Mouse (Mus musculus) intestine, embryonic 14.5 days (tissue): ENCODE results near the gene Ucp2. TPM values are rescaled to one million over a fixed set of nuclear protein-coding genes. Genes with fewer than 3 reads are reported as not detected.
A peak's percentile ranks its signal among the peaks of the same experiment; 100 is the strongest.

Experiments
- ATAC-seq: fragments of 200-750 bp; cut with Nextera tagmentation; replicated peaks from 2 replicates; pipeline ENCODE4 v1.8.0; 2017; ENCODE audit warnings: low read depth, moderate number of reproducible peaks, moderate TSS enrichment, moderate library complexity; ENCODE audit not compliant: low FRiP score, low TSS enrichment
- DNase-seq: peaks from one replicate; pipeline ENCODE4 v3.0.0-alpha.2; 2018; ENCODE audit warnings: low spot score
- H3K27ac ChIP-seq: fragments of 300-500 bp; sonication (generic); 2 replicates; pipeline ENCODE4 v1.5.1; 2014; ENCODE audit warnings: low read depth, mild to moderate bottlenecking, control low read depth
- H3K27me3 ChIP-seq: fragments of 300-500 bp; sonication (generic); replicated peaks from 2 replicates; pipeline ENCODE4 v1.6.1; 2014; ENCODE audit warnings: low read length, control low read depth; ENCODE audit not compliant: control insufficient read depth, insufficient read depth
- H3K36me3 ChIP-seq: fragments of 300-500 bp; sonication (generic); 2 replicates; pipeline ENCODE4 v1.6.1; 2014; ENCODE audit warnings: low read length, control low read depth; ENCODE audit not compliant: control insufficient read depth, insufficient read depth
- H3K4me1 ChIP-seq: fragments of 300-500 bp; sonication (generic); replicated peaks from 2 replicates; pipeline ENCODE4 v1.6.1; 2014; ENCODE audit warnings: low read length, control low read depth, mixed read lengths; ENCODE audit not compliant: control insufficient read depth, insufficient read depth
- H3K4me2 ChIP-seq: fragments of 300-500 bp; sonication (generic); 2 replicates; pipeline ENCODE4 v1.6.1; 2014; ENCODE audit warnings: low read length
- H3K4me3 ChIP-seq: fragments of 300-500 bp; sonication (generic); 2 replicates; pipeline ENCODE4 v1.5.1; 2014; ENCODE audit warnings: low read depth, low read length, control low read depth, mixed read lengths
- H3K9ac ChIP-seq: fragments of 300-500 bp; sonication (generic); 2 replicates; pipeline ENCODE4 v1.6.1; 2014; ENCODE audit warnings: mild to moderate bottlenecking, low read length
- H3K9me3 ChIP-seq: fragments of 300-500 bp; sonication (generic); 2 replicates; pipeline ENCODE4 v1.6.1; 2016; ENCODE audit warnings: low read length, control low read depth; ENCODE audit not compliant: control insufficient read depth
- WGBS: fragments of 180-500 bp; shearing (Covaris S2); extraction: QIAGEN DNeasy Blood & Tissue Kit; methylation state at CpG from one replicate; pipeline ENCODE4 v1.1.7; 2014; 5-methylcytosine and 5-hydroxymethylcytosine counted together
- polyA plus RNA-seq: library from polyadenylated mRNA; unstranded; fragments of >200 nt; fragmentation: Nextera tagmentation; extraction: Ambion mirVana; gene quantifications from 2 replicates; pipeline ENCODE4 v1.2.1, GENCODE M21; 2014

Gene Ucp2
- polyA plus RNA-seq, 1 experiment from 2014 or later, result 179 TPM

DNA sequence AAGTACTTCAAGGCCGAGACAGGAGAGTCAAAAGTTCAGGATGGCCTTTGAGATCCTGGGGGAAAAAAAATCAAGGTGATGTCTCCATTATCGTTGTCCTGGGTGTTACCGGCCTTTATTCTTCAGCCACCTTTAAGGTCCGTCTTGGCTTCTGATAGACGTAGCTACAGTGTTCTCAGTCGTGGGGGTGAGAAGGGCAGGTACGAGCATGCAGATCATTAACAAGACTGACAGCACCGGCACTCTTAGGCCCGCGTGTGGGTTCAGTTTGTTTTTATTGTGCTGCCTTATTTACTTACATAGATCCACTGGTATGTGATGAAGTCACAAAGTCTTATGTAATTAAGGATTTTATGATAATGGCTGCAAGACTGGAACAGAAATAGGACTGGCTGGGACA is 29.4 kb upstream of the Ucp2 start:
- H3K27me3 ChIP-seq, result no peaks in the 10 kb centered on the region
- WGBS, result 67% methylated on average over 10 of the region's 10 CpGs
- peaks cover 7% of the 10 kb centered on the region; the same call in 1 of the 2 replicates for H3K4me1 ChIP-seq
- H3K4me2 ChIP-seq, result no peak overlapping the region
- DNase-seq (no peak), ATAC-seq (no peak)
- no peak overlapping the region for H3K4me3 ChIP-seq
- no peaks in the 10 kb centered on the region for H3K9me3 ChIP-seq
- no peak overlapping the region for H3K9ac ChIP-seq
- H3K36me3 ChIP-seq, result peaks cover 35% of the 10 kb centered on the region
- H3K27ac ChIP-seq, result no peak overlapping the region

DNA sequence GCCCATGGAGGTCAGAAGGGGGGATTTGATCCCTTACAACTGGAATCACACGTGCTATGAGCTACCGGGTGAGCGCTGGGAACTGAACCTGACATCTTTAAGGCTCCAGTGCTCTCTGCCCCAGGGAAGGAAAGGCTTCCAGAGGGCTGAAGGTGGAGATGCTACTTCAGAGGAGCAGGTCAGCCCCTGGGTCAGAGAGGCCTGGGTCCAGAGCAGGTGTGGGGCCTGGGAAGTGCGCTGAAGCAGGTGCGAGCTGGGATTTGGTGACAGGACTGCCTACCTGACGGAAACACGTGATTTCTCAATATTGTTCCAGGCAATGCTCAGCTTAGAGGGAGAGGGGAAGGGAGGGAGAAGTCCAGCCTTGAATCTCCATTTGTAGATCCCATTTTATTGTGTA is 28.9 kb upstream of the Ucp2 start:
- H3K4me3 ChIP-seq, result no peak overlapping the region
- no peak overlapping the region for H3K9ac ChIP-seq
- no peak overlapping the region for H3K27ac ChIP-seq
- no peak overlapping the region for H3K4me2 ChIP-seq
- no peak for ATAC-seq
- DNase-seq, result no peak
- peaks cover 7% of the 10 kb centered on the region; the same call in 1 of the 2 replicates for H3K4me1 ChIP-seq
- 95% methylated on average over 7 of the region's 7 CpGs for WGBS
- no peaks in the 10 kb centered on the region for H3K27me3 ChIP-seq
- peaks cover 36% of the 10 kb centered on the region for H3K36me3 ChIP-seq
- no peaks in the 10 kb centered on the region for H3K9me3 ChIP-seq

DNA sequence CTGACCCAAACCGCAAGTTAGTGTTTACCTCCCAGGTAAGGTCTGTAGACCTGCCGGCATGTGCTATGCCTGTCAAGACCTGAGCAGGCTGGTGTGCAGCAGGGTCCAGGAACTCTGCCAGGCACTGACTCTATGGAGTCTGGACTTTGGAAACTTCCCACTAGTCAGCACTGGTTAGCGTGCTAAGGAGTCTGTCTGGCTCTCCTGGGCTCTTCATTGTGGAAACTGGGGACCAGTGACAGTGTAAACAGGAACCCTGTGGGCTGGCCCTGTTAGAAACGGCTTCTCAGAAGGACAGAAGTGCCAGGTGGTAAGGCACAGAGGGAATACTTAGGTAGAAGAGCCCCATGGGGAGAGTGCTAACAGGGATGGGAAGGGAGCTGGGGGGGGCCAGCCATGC is 27.9 kb upstream of the Ucp2 start:
- no peak for ATAC-seq
- H3K27ac ChIP-seq, result no peak overlapping the region
- H3K9me3 ChIP-seq, result no peaks in the 10 kb centered on the region
- no peak for DNase-seq
- H3K4me1 ChIP-seq, result peaks cover 7% of the 10 kb centered on the region; the same call in 1 of the 2 replicates
- peaks cover 36% of the 10 kb centered on the region for H3K36me3 ChIP-seq
- H3K27me3 ChIP-seq, result no peaks in the 10 kb centered on the region
- H3K4me3 ChIP-seq, result no peak overlapping the region
- no peak overlapping the region for H3K4me2 ChIP-seq
- H3K9ac ChIP-seq, result no peak overlapping the region
- WGBS, result 76% methylated on average over 4 of the region's 4 CpGs

DNA sequence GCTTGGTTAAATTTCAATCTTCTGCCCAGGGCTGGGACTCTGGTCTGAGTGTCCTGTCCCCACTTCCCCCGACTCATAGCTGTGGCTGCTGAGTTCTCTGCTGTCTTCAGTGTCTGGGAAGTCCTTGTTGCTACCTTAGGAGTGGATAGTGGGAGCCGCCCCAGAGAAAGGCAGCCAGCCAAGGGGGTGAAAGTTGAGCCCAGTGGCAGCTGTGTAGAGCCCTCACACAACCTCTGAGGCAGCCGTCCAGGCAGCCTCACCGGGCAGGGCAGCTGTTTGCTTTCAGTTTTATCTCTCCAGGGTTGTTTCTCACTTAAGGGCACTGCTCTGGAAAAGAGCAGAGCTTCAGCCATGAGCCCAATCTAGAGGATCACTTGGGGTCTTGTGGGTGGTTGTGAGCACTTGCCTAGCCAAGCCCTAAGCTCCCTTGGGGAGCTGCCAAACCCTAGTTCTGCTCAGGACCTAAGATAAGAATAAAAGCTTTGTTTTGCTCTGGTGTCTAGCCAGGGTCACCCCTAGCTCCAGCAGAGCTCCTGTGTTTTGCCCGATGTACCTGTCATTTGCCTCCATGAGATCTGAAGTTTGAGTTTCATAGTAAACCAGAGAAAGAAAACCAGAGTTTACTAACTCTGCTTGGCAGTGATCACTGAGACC is 27.4 kb upstream of the Ucp2 start:
- Histone ChIP-seq H3K4me1 (peaks cover 7% of the 10 kb centered on the region; the same call in 1 of the 2 replicates), H3K4me3 (no peak overlapping the region), H3K27me3 (no peaks in the 10 kb centered on the region), H3K36me3 (peaks cover 35% of the 10 kb centered on the region), H3K27ac (0 out of 2 replicates have a peak overlapping the region, but pooled peaks have one; percentile 1), H3K4me2 (no peak overlapping the region), H3K9ac (no peak overlapping the region), H3K9me3 (no peaks in the 10 kb centered on the region)
- ATAC-seq (0 out of 2 replicates have a peak, but pooled peaks have one; percentile 44), DNase-seq (peak; percentile 62)
- WGBS, result 42% methylated on average over 5 of the region's 5 CpGs

DNA sequence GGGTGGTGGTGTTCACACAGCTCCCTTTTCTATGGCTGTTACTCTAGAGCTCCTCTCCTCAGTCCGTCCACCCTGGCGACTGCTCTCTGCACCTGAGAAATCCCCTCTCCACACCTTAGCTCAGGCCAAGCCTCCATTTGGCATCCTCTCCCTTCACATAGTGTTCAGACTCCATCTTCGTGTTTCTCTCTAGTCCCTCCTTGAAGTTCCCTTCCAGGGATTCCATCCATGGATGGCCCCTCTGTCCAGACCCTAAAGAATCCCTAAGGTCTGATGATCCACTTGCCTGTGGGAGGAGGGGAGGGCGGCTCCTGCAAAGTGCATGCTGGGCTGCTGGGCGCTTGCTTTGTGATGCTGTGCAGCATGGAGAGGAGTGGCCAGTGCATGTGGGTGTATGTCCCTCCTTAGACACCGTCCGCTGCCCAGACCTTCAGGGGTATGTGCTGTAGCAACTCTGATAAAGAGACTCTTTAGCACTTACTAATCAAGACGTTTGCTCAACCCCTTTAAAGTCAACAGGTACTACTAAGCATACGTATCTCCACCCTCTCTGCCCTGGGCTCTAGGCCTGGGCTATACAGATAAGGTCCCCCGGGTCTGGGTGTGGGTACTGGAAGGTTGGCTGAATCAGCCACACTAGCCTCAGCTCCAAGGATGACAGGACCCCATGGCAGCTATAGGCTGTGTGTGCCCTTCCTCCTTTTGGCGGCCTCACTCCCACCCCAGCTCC is 26.2 kb upstream of the Ucp2 start:
- H3K27me3 ChIP-seq, result no peaks in the 10 kb centered on the region
- no peak overlapping the region for H3K27ac ChIP-seq
- H3K9me3 ChIP-seq, result no peaks in the 10 kb centered on the region
- peaks cover 33% of the 10 kb centered on the region for H3K36me3 ChIP-seq
- no peak overlapping the region for H3K4me3 ChIP-seq
- no peak overlapping the region for H3K9ac ChIP-seq
- no peak for ATAC-seq
- no peak for DNase-seq
- WGBS, result 85% methylated on average over 11 of the region's 11 CpGs
- H3K4me1 ChIP-seq, result peaks cover 7% of the 10 kb centered on the region; the same call in 1 of the 2 replicates
- H3K4me2 ChIP-seq, result no peak overlapping the region

DNA sequence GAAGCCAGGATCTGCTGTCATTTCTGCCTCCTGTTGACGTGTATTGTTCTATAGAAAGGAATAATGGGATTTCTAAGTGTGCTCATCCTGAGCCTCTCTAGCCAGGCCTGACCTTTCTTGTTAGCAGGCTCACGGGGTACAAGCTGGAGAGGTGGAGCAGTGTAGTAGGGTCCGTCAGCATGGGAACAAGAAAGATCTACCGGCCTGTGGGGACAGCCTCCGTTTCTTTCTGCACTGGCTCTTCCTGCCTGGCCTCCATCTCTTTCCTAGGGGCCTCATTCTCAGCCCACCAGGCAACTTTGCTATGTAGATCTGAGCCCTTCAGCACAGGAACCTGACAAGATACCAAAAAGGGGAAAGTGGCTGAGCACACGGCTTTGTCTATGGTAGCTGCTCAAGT is 24.4 kb upstream of the Ucp2 start:
- DNase-seq, result no peak
- H3K4me3 ChIP-seq, result no peak overlapping the region
- peaks cover 7% of the 10 kb centered on the region; the same call in 1 of the 2 replicates for H3K4me1 ChIP-seq
- H3K4me2 ChIP-seq, result no peak overlapping the region
- H3K9me3 ChIP-seq, result no peaks in the 10 kb centered on the region
- no peaks in the 10 kb centered on the region for H3K27me3 ChIP-seq
- H3K36me3 ChIP-seq, result peaks cover 28% of the 10 kb centered on the region
- 83% methylated on average over 6 of the region's 6 CpGs for WGBS
- no peak overlapping the region for H3K27ac ChIP-seq
- no peak overlapping the region for H3K9ac ChIP-seq
- no peak for ATAC-seq

DNA sequence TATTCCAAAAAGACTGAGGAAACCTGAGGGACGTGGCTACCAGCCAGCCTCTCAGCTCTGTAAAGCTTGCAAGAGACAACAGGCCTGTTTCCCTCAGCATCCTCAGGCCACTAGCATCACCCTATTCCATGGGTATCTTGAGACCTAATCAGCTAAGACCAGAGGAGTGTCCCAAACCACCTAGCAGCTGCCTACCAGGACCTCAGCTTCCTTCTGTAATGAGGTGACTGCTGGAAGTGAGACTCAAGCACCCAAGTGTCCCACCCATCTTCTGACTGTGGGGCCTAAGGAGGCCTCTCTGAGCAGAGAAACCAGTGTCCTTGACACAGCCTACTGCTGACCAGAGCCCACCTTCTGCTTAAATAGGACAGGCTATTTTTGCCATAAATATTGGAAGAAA is 23.6 kb upstream of the Ucp2 start:
- Histone ChIP-seq H3K27me3 (no peaks in the 10 kb centered on the region), H3K36me3 (peaks cover 28% of the 10 kb centered on the region), H3K4me1 (peaks cover 7% of the 10 kb centered on the region; the same call in 1 of the 2 replicates), H3K27ac (no peak overlapping the region), H3K9ac (no peak overlapping the region), H3K9me3 (no peaks in the 10 kb centered on the region), H3K4me3 (no peak overlapping the region), H3K4me2 (no peak overlapping the region)
- ATAC-seq, result no peak
- WGBS, result 88% methylated on average over 1 of the region's 1 CpGs
- no peak for DNase-seq

DNA sequence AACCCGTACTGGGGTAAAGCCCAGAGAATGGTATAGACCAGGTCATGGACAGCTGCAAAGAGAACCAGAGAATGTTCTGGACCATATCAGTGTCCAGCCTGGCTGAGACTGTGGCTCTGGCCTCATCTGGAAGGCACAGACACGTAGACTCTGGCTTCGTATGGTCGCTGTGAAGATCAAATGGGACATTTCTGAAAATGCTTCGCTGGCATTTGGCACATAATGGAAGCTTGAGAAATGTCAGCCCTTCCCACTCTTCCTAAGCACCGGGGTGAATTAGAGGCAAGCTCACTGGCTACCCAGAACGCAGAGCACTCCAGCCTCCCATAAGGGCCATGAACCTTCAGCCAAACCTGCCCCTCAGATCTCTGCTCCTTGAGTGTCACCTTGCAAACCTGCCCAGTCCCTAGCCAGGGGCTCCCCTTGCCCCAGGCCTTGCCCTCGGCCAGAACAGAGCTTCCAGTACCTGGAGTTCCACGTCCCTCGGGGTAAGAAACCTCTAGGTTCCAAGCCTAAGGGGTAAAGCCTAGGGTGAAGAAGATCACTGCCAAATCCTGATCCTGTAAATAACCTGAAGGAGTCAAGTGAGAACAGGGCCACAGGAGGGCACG is 22.2 kb upstream of the Ucp2 start:
- H3K27me3 ChIP-seq, result no peaks in the 10 kb centered on the region
- no peaks in the 10 kb centered on the region for H3K4me1 ChIP-seq
- peaks cover 28% of the 10 kb centered on the region for H3K36me3 ChIP-seq
- DNase-seq (no peak), ATAC-seq (no peak)
- no peaks in the 10 kb centered on the region for H3K9me3 ChIP-seq
- 86% methylated on average over 11 of the region's 11 CpGs for WGBS
- no peak overlapping the region for H3K27ac ChIP-seq
- no peak overlapping the region for H3K4me3 ChIP-seq
- no peak overlapping the region for H3K4me2 ChIP-seq
- no peak overlapping the region for H3K9ac ChIP-seq
